Mouse (Mus musculus) G1E (cell line): ENCODE data around the gene Olfr1325. TPM values are rescaled to one million over a fixed set of nuclear protein-coding genes. Genes with fewer than 3 reads are reported as not detected.
"Not testable (repeated sequence)": the region's sequence is repeated elsewhere in the genome, so short reads cannot be mapped to it uniquely, and the experiment has no call there.

Experiments
- ATAC-seq: 2 replicates; pipeline ENCODE4 v1.8.0; 2016; ENCODE audit warnings: mild to moderate bottlenecking; ENCODE audit not compliant: insufficient number of reproducible peaks, poor library complexity, low FRiP score, severe bottlenecking; ENCODE audit errors: extremely low read depth
- DNase-seq: peaks from one replicate; pipeline ENCODE4 v3.0.0; 2012; ENCODE audit warnings: low spot score
- H3K27me3 ChIP-seq: 2 replicates; pipeline ENCODE4 v1.6.1; 2012; ENCODE audit warnings: mild to moderate bottlenecking, low read length, inconsistent platforms; ENCODE audit not compliant: insufficient read depth
- H3K36me3 ChIP-seq: replicated peaks from 2 replicates; pipeline ENCODE3; 2012; ENCODE audit warnings: mild to moderate bottlenecking, inconsistent platforms
- H3K4me1 ChIP-seq: 2 replicates; pipeline ENCODE4 v1.6.1; 2012; ENCODE audit warnings: low read depth, low read length, inconsistent platforms, mixed read lengths; ENCODE audit not compliant: insufficient read depth
- H3K4me3 ChIP-seq: 2 replicates; pipeline ENCODE4 v1.5.1; 2012; ENCODE audit warnings: low read depth, mild to moderate bottlenecking, inconsistent platforms, low read length, moderate library complexity, mixed read lengths
- H3K9me3 ChIP-seq: replicated peaks from 2 replicates; pipeline ENCODE4 v1.6.1; 2012; ENCODE audit warnings: inconsistent platforms
- CTCF ChIP-seq: IDR thresholded peaks from 2 replicates; pipeline ENCODE4 v1.5.1; 2012; ENCODE audit warnings: low read depth, low read length, inconsistent platforms, mixed read lengths
- GATA1 ChIP-seq: IDR thresholded peaks from 2 replicates; pipeline ENCODE4 v1.6.1; 2012; ENCODE audit warnings: borderline replicate concordance, low read length, inconsistent platforms, mixed read lengths
- GATA2 ChIP-seq: IDR thresholded peaks from 2 replicates; pipeline ENCODE4 v1.6.1; 2012; ENCODE audit warnings: low read depth, low read length, inconsistent platforms, borderline replicate concordance
- POLR2AphosphoS5 ChIP-seq: IDR thresholded peaks from 2 replicates; pipeline ENCODE4 v1.6.1; 2012; ENCODE audit warnings: low read depth, low read length, inconsistent platforms; ENCODE audit not compliant: insufficient replicate concordance
- TAL1 ChIP-seq: conservative IDR thresholded peaks from 2 replicates; pipeline ENCODE4 v1.6.1; 2012; ENCODE audit warnings: low read depth, low read length, inconsistent platforms, mixed read lengths
- polyA plus RNA-seq: library from polyadenylated mRNA; stranded (reverse); fragments of >175 nt; gene quantifications from 2 replicates; pipeline ENCODE4 v1.2.3, GENCODE M21; 2012
- total RNA-seq, 2 experiments: library from RNA; stranded (forward) in 1 of 2; stranded (reverse) in 1 of 2; fragments of 200-1000 nt in 1 of 2; fragments of >200 nt in 1 of 2; fragmentation: Nextera tagmentation in 1 of 2; gene quantifications; 2 replicates each; pipeline ENCODE4 v1.2.3; 2014 to 2017

Olfr1325 gene
- not detected in 2 replicates for total RNA-seq (2014; fragmentation: Nextera tagmentation)
- total RNA-seq (2017), result 0.05 and 0.06 TPM in 2 replicates
- polyA plus RNA-seq, result not detected in 2 replicates

DNA sequence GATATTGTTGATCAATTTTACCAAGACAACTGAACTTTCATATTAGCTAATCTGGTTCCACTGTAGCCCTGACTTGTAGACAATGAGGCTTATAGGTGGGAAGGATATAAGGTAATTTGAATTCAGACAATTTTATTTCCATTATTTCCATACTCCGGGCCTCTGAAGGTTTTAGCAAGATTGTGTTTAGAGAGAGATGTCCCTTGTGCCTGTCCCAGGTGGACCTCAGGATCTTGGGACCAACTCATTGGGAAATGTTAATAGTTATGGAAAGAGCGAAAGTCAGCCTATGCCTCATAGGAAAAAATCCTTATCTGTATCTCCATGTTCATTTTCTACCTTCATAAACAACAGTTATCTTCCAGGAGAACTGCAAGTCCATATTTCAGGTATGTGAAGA lies at the start of gene Olfr1325:
TSS of gene Olfr1325 (plus strand) at position 301 of the 400 bp plus-strand sequence.
- TF ChIP-seq CTCF (no peak), POLR2AphosphoS5 (no peak), GATA2 (no peak), TAL1 (no peak), GATA1 (no peak)
- Histone ChIP-seq H3K9me3 (no peaks in the 10 kb centered on the region), H3K4me3 (no peak within 1 kb of the TSS), H3K36me3 (no peaks in the 10 kb centered on the region), H3K27me3 (no peaks in the 10 kb centered on the region), H3K4me1 (no peaks in the 10 kb centered on the region)
- ATAC-seq (no peak), DNase-seq (no peak)

DNA sequence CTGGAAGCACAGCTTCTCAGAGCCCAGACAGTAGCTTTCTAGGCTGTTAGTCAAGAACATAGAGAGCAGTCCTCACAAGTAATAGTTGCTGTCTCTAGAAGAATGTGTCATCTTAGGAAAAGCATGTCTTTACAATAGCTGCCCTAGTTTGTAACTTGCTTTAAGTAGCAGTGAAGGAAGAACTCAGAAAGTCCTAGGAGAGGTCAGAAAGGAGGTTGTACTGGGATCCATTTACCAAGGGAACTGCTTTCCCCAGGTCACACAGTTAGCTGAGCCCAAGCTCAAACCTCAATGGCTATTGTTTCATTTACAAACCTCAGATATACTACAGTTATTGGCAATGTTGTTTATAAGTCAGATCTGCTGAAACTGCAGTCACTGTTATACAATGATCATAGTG lies 17.7 kb upstream of the Olfr1325 start, which contains the start of gene Olfr1326-ps1:
TSS of gene Olfr1326-ps1 (minus strand) at position 101 of the 400 bp plus-strand sequence.
- H3K4me1 ChIP-seq, result no peaks in the 10 kb centered on the region
- DNase-seq, result no peak
- no peaks in the 10 kb centered on the region for H3K36me3 ChIP-seq
- no peaks in the 10 kb centered on the region for H3K9me3 ChIP-seq
- TF ChIP-seq TAL1 (no peak), GATA2 (no peak)
- H3K4me3 ChIP-seq, result no peak within 1 kb of the TSS
- no peaks in the 10 kb centered on the region for H3K27me3 ChIP-seq
- ATAC-seq, result no peak

DNA sequence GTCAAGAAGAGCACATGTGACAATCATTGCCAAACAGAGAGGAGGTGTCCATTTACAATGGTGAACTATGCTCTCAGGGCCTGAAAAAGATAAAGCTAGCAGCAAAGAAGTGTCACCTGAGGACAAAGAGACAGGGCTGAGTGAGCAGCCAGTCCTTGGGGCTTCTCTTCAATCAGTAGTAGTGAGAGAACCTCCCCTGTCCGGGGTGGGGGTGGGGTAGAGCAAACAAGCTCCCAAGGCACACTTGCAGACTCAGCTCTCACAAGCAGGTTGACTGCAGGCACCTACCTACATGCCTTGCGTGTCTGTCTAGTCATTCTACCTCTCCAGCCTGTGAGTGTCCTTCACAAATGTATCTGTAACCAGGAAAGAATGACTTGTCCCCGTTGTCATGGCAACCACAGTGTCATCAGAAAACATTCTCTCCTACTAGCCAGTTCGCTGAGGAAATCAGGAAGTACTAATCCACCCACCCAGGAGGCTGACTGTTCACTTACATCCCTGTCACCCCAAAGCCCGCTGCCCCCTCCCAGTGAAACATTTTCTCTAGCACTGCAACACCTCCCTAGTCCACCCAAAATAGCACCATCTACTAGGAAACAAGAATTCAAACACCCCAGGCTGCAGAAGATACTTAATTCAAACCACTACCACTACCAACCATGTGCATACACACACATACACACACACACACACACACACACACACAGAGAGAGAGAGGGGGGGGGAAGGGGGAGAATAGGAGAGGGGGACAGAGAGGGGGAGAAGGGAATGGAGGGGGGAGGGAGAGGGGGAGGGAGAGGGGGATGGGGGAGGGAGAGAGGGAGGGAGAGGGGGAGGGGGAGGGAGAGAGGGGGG lies 53.2 kb downstream of the Olfr1325 start, which contains the start of gene Gm5640:
TSS of gene Gm5640 (minus strand) at position 170 of the 858 bp plus-strand sequence.
- H3K4me1 ChIP-seq, H3K27me3 ChIP-seq, H3K36me3 ChIP-seq, ATAC-seq, DNase-seq, H3K9me3 ChIP-seq, H3K4me3 ChIP-seq: not testable (repeated sequence)

DNA sequence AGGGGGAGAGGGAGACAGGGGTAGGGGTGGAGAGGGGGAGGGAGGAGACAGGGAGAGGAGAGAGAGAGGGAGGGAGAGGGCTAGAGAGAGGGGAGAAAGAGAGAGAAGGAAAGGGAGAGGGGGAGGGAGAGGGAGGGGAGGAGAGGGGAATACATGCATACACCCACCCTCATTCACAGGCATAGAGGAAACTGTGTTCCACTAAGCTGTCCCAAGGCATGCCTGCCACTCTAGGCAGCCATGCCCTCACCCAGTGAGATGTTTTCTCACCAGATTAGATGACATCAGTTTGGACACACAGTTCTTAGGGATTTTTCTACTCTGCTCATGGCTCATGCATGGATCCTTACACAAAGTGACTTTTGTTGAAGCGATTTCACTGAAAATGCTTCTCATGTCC lies 53.9 kb downstream of the Olfr1325 start:
- H3K9me3 ChIP-seq, DNase-seq, H3K4me3 ChIP-seq, ATAC-seq, H3K4me1 ChIP-seq, H3K36me3 ChIP-seq, H3K27me3 ChIP-seq: not testable (repeated sequence)

Other genes starting within 250 kb of the Olfr1325 start
- 36.5 and 47.9 TPM in 2 replicates for gene Lage3, start 239.1 kb upstream of the Olfr1325 start, total RNA-seq (2014; fragmentation: Nextera tagmentation)
- gene Lage3, start 239.1 kb upstream of the Olfr1325 start, total RNA-seq (2017), result 32.5 and 36.9 TPM in 2 replicates
- 5.0 and 5.2 TPM in 2 replicates for gene Lage3, start 239.1 kb upstream of the Olfr1325 start, polyA plus RNA-seq
- gene Ubl4a, start 219.5 kb upstream of the Olfr1325 start, total RNA-seq (2014; fragmentation: Nextera tagmentation), result 29.0 and 31.2 TPM in 2 replicates
- gene Ubl4a, start 219.5 kb upstream of the Olfr1325 start, total RNA-seq (2017), result 15.6 and 20.6 TPM in 2 replicates
- gene Ubl4a, start 219.5 kb upstream of the Olfr1325 start, polyA plus RNA-seq, result 16.6 and 26.4 TPM in 2 replicates
- 8.5 and 11.0 TPM in 2 replicates for gene Slc10a3, start 219.3 kb upstream of the Olfr1325 start, total RNA-seq (2014; fragmentation: Nextera tagmentation)
- gene Slc10a3, start 219.3 kb upstream of the Olfr1325 start, total RNA-seq (2017), result 5.2 and 8.7 TPM in 2 replicates
- gene Slc10a3, start 219.3 kb upstream of the Olfr1325 start, polyA plus RNA-seq, result 1.1 and 1.2 TPM in 2 replicates
- gene Fam3a, start 199.4 kb upstream of the Olfr1325 start, total RNA-seq (2014; fragmentation: Nextera tagmentation), result 15.7 and 22.3 TPM in 2 replicates
- gene Fam3a, start 199.4 kb upstream of the Olfr1325 start, total RNA-seq (2017), result 12.5 and 19.1 TPM in 2 replicates
- gene Fam3a, start 199.4 kb upstream of the Olfr1325 start, polyA plus RNA-seq, result 3.6 and 7.2 TPM in 2 replicates
- gene Ikbkg, start 199.4 kb upstream of the Olfr1325 start, total RNA-seq (2014; fragmentation: Nextera tagmentation), result 21.2 and 29.1 TPM in 2 replicates
- 42.3 and 50.9 TPM in 2 replicates for gene Ikbkg, start 199.4 kb upstream of the Olfr1325 start, total RNA-seq (2017)
- gene Ikbkg, start 199.4 kb upstream of the Olfr1325 start, polyA plus RNA-seq, result 19.5 and 23.7 TPM in 2 replicates
- gene G6pdx, start 163.5 kb upstream of the Olfr1325 start, total RNA-seq (2014; fragmentation: Nextera tagmentation), result 61.5 and 65.0 TPM in 2 replicates
- 40.2 and 40.7 TPM in 2 replicates for gene G6pdx, start 163.5 kb upstream of the Olfr1325 start, total RNA-seq (2017)
- 6.8 and 13.7 TPM in 2 replicates for gene G6pdx, start 163.5 kb upstream of the Olfr1325 start, polyA plus RNA-seq
- gene Gm6880, start 111.3 kb upstream of the Olfr1325 start, total RNA-seq (2014; fragmentation: Nextera tagmentation), result not detected in 2 replicates
- gene Gm6880, start 111.3 kb upstream of the Olfr1325 start, total RNA-seq (2017), result not detected in 2 replicates
- not detected in 2 replicates for gene Gm6880, start 111.3 kb upstream of the Olfr1325 start, polyA plus RNA-seq
- gene Olfr1326-ps1, start 17.8 kb upstream of the Olfr1325 start, total RNA-seq (2014; fragmentation: Nextera tagmentation), result not detected in 2 replicates
- gene Olfr1326-ps1, start 17.8 kb upstream of the Olfr1325 start, total RNA-seq (2017), result 0.05 and 0.06 TPM in 2 replicates
- not detected in 2 replicates for gene Olfr1326-ps1, start 17.8 kb upstream of the Olfr1325 start, polyA plus RNA-seq
- gene Gm5640, start 53.0 kb downstream of the Olfr1325 start, total RNA-seq (2014; fragmentation: Nextera tagmentation), result not detected in 2 replicates
- gene Gm5640, start 53.0 kb downstream of the Olfr1325 start, total RNA-seq (2017), result 0.05 TPM in 1 of 2 replicates, not detected in the other
- not detected in 2 replicates for gene Gm5640, start 53.0 kb downstream of the Olfr1325 start, polyA plus RNA-seq
- not detected in 2 replicates for gene Gm6890, start 148.2 kb downstream of the Olfr1325 start, total RNA-seq (2014; fragmentation: Nextera tagmentation)
- gene Gm6890, start 148.2 kb downstream of the Olfr1325 start, total RNA-seq (2017), result not detected in 2 replicates
- not detected in 2 replicates for gene Gm6890, start 148.2 kb downstream of the Olfr1325 start, polyA plus RNA-seq
- gene Gm5936, start 244.5 kb downstream of the Olfr1325 start, total RNA-seq (2014; fragmentation: Nextera tagmentation), result not detected in 2 replicates
- not detected in 2 replicates for gene Gm5936, start 244.5 kb downstream of the Olfr1325 start, total RNA-seq (2017)
- not detected in 2 replicates for gene Gm5936, start 244.5 kb downstream of the Olfr1325 start, polyA plus RNA-seq